Mouse (Mus musculus) bone marrow, adult 2 months (tissue): ENCODE measurements around the gene Zfp456. TPM values are rescaled to one million over a fixed set of nuclear protein-coding genes. Genes with fewer than 3 reads are reported as not detected.
A peak's percentile ranks its signal among the peaks of the same experiment; 100 is the strongest.

Experiments used
- H3K27ac ChIP-seq: fragments of 200-500 bp; 2 replicates; pipeline ENCODE4 v1.5.1; 2012; ENCODE audit warnings: low read depth, mild to moderate bottlenecking, control low read depth, inconsistent platforms, low read length; ENCODE audit not compliant: control insufficient read depth, poor library complexity, insufficient read depth
- H3K4me1 ChIP-seq: fragments of 200-500 bp; 2 replicates; pipeline ENCODE4 v1.6.1; 2011; ENCODE audit warnings: low read length; ENCODE audit not compliant: control insufficient read depth, insufficient read depth
- H3K4me3 ChIP-seq: fragments of 200-500 bp; replicated peaks from 2 replicates; pipeline ENCODE3; 2011; ENCODE audit warnings: mild to moderate bottlenecking, low read depth, low read length, control low read depth; ENCODE audit not compliant: control insufficient read depth
- CTCF ChIP-seq: fragments of 200-500 bp; IDR thresholded peaks from 2 replicates; pipeline ENCODE4 v1.5.1; 2011; ENCODE audit warnings: low read length, control low read depth; ENCODE audit not compliant: control insufficient read depth, insufficient read depth
- POLR2A ChIP-seq: fragments of 200-500 bp; IDR thresholded peaks from 2 replicates; pipeline ENCODE4 v1.6.1; 2011; ENCODE audit warnings: low read depth, mild to moderate bottlenecking, control low read depth, low read length, borderline replicate concordance; ENCODE audit not compliant: control insufficient read depth
- WGBS: fragments of 180-500 bp; shearing (Covaris S2); methylation state at CpG from one replicate; pipeline ENCODE4 v1.1.7; 2018; 5-methylcytosine and 5-hydroxymethylcytosine counted together
- polyA plus RNA-seq: library from polyadenylated mRNA; stranded (reverse); fragments of >200 nt; gene quantifications from 2 replicates; pipeline ENCODE4 v1.2.4, GENCODE M21; 2011; ENCODE audit warnings: low replicate concordance; ENCODE audit not compliant: missing spikeins, insufficient read depth, insufficient read length

Gene Zfp456
- polyA plus RNA-seq, 1 experiment, result 2.4 TPM

GRCm38 (mm10) chr13:67360131-67360744 is 15.4 kb downstream of the Zfp456 start, which contains the start of the genes Gm28044 and Zfp953:
Gene Gm28044 (minus strand): TSS chr13:67360536.
Gene Zfp953 (minus strand): TSS chr13:67360605.
- H3K4me3 ChIP-seq, result peak within 1 kb of the TSS; percentile 81
- peak within 1 kb of the TSS; percentile 25 for H3K27ac ChIP-seq
- no peaks in the 10 kb centered on the region for H3K4me1 ChIP-seq
- WGBS, result under 1% methylated on average over 15 of the region's 15 CpGs
- TF ChIP-seq CTCF (no peak; the same call in 1 of the 2 replicates), POLR2A (no peak)

GRCm38 (mm10) chr13:67351854-67352253 is 23.8 kb downstream of the Zfp456 start:
- TF ChIP-seq CTCF (no peak), POLR2A (no peak)
- Histone ChIP-seq H3K4me1 (no peaks in the 10 kb centered on the region), H3K4me3 (no peak overlapping the region), H3K27ac (no peak overlapping the region)

- WGBS, result 45% methylated on average over 2 of the region's 2 CpGs
- Histone ChIP-seq H3K4me3 (no peak overlapping the region), H3K27ac (no peak overlapping the region), H3K4me1 (no peaks in the 10 kb centered on the region)
- no peak for TF ChIP-seq CTCF
- TF ChIP-seq POLR2A, result no peak
Measured at GRCm38 (mm10) chr13:67343422-67343821, 32.2 kb downstream of the Zfp456 start.

- no peak overlapping the region for H3K4me3 ChIP-seq
- no peak overlapping the region for H3K27ac ChIP-seq
- TF ChIP-seq CTCF, result no peak
- TF ChIP-seq POLR2A, result no peak
- H3K4me1 ChIP-seq, result peaks cover 1% of the 10 kb centered on the region; the same call in 1 of the 2 replicates
- WGBS, result 68% methylated on average over 1 of the region's 1 CpGs
Measured at GRCm38 (mm10) chr13:67332877-67333276, 42.7 kb downstream of the Zfp456 start.

- H3K27ac ChIP-seq, result peak within 1 kb of the TSS; percentile 44
- peaks cover 1% of the 10 kb centered on the region; the same call in 1 of the 2 replicates for H3K4me1 ChIP-seq
- WGBS, result 3% methylated on average over 17 of the region's 17 CpGs
- peak within 1 kb of the TSS; percentile 83 for H3K4me3 ChIP-seq
- TF ChIP-seq CTCF (peak; percentile 56), POLR2A (peak; percentile 28; the same call in 1 of the 2 replicates)
Measured at GRCm38 (mm10) chr13:67332019-67332724, 43.4 kb downstream of the Zfp456 start, which contains the start of gene Zfp595. Gene Zfp595 (minus strand): TSS chr13:67332570.

Other genes with a start within 250 kb of the Zfp456 start
- gene Rsl1, start 202.6 kb downstream of the Zfp456 start, polyA plus RNA-seq, result 3.2 TPM in 1 of 2 replicates, not detected in the other
- gene Zfp455, start 181.3 kb downstream of the Zfp456 start, polyA plus RNA-seq, result 0.75 TPM in 1 of 2 replicates, not detected in the other
- 0.70 and 0.97 TPM in 2 replicates for gene Zfp458, start 97.3 kb downstream of the Zfp456 start, polyA plus RNA-seq
- 3.0 TPM in 1 of 2 replicates, not detected in the other for gene Zfp457, start 69.3 kb downstream of the Zfp456 start, polyA plus RNA-seq
- gene Zfp595, start 43.2 kb downstream of the Zfp456 start, polyA plus RNA-seq, result 1.7 and 2.1 TPM in 2 replicates
- gene Gm28044, start 15.3 kb downstream of the Zfp456 start, polyA plus RNA-seq, result not detected in 2 replicates
- gene Zfp953, start 15.2 kb downstream of the Zfp456 start, polyA plus RNA-seq, result 0.90 and 2.1 TPM in 2 replicates
- not detected in 2 replicates for gene Gm28041, start 77 bp downstream of the Zfp456 start, polyA plus RNA-seq
- gene Zfp429, start 24.0 kb upstream of the Zfp456 start, polyA plus RNA-seq, result 3.2 and 13.3 TPM in 2 replicates
- 0.50 and 3.4 TPM in 2 replicates for gene Zfp459, start 45.6 kb upstream of the Zfp456 start, polyA plus RNA-seq
- 3.5 and 10.9 TPM in 2 replicates for gene Zfp874a, start 75.8 kb upstream of the Zfp456 start, polyA plus RNA-seq
- 4.4 and 5.8 TPM in 2 replicates for gene Zfp874b, start 108.4 kb upstream of the Zfp456 start, polyA plus RNA-seq
- 1.8 and 6.7 TPM in 2 replicates for gene Zfp58, start 124.7 kb upstream of the Zfp456 start, polyA plus RNA-seq
- gene Gm26965, start 150.3 kb upstream of the Zfp456 start, polyA plus RNA-seq, result not detected in 2 replicates
- 6.6 and 8.2 TPM in 2 replicates for gene Zfp87, start 150.4 kb upstream of the Zfp456 start, polyA plus RNA-seq
- 1.6 and 2.5 TPM in 2 replicates for gene Zfp748, start 178.0 kb upstream of the Zfp456 start, polyA plus RNA-seq
- gene Zfp729b, start 233.9 kb upstream of the Zfp456 start, polyA plus RNA-seq, result 1.7 and 4.1 TPM in 2 replicates